Mouse (Mus musculus) small intestine, adult 2 months (tissue): ENCODE data around the gene Pdcd1lg2.

Experiments used
- CTCF ChIP-seq: fragments of 200-500 bp; IDR thresholded peaks from 2 replicates; pipeline ENCODE4 v1.5.1; 2012; ENCODE audit warnings: low read depth, mild to moderate bottlenecking, control low read depth, inconsistent platforms, low read length, moderate library complexity, mixed read lengths; ENCODE audit not compliant: insufficient replicate concordance, insufficient read length; ENCODE audit errors: extremely low read depth
- POLR2A ChIP-seq: fragments of 200-500 bp; IDR thresholded peaks from 2 replicates; pipeline ENCODE4 v1.6.1; 2012; ENCODE audit warnings: low read depth, mild to moderate bottlenecking, control low read depth, inconsistent platforms, low read length, moderate library complexity

DNA sequence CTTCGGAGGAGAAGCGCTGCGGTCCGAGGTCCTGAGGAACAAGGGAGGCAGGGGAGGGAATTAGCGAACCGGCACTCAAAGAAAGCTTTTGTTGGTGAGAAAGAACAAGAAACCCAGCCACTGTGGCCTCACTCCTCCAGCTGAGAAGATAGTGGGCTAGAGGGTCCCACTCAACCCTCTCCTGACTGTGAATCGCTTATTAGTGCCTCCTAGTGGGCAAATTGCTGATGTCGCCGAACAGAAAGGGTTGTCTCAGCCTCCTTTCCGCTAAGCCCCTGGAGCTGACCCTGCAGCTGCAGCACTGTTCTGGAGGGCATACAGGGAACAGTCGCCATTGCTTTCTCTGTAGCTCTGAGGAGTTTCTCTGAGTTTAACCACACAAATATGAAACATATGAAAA, 90.4 kb downstream of the Pdcd1lg2 start:
- TF ChIP-seq POLR2A, result no peak
- peak; percentile 67; the same call in 1 of the 2 replicates for TF ChIP-seq CTCF
